Mouse (Mus musculus) adrenal gland, postnatal 14 days (tissue): ENCODE measurements around the gene Vgf. TPM values are rescaled to one million over a fixed set of nuclear protein-coding genes. Genes with fewer than 3 reads are reported as not detected.

Experiments used
- DNase-seq: peaks from one replicate; pipeline ENCODE4 v3.0.0; 2021; ENCODE audit warnings: mixed read lengths
- microRNA-seq, 2 experiments: library from miRNA; unstranded; fragments of <30 nt; microRNA quantifications; one replicate each; pipeline ENCODE4 v1.2.0; 2021
- total RNA-seq: library from RNA; stranded (reverse); gene quantifications from 2 replicates; pipeline ENCODE4 v1.2.3, GENCODE M21; 2021

Vgf gene
- total RNA-seq, 1 experiment from 2014 or later, result 11.9 TPM

DNA sequence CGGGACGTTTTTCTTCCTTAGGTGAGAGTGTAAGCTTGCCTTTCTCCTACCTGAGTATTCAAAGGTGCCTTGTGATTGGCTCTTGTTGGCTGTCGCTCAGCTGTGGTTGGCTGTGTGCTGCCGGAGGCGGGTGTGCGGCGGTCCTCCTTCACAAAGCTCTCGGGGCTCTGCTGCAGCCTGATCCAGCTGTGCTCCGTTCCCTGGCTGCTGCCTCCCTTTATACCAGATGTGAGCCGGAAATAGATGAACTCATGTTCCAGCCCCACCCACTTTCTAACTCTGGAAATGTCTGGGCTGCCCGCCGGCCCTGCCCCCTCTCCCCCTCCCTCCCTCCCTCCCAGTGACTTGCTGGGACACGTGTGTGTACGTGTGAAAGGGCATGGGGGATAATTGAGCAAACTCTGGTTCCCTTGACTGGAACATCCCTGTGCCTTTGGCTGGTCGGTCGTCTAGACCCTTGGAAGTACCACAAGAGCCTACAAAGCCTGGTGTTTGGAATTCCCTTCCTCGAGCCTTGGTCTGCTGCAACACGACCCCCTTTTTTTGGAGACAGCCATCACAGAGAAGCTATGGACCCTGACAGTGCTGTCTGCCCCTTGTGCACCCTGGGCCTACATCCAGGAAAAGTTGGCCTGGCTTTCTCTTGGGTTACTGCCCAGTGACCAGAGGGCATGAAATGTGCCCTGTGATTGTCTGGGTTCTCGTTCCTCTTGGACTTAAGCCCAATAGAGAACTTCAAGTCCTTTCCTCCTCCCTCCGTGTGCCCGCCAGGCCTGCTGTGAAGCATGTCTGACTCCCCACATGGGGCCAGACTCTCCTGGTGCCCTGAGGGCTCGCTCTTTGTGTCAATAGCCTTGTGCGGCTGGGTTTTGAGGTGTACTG is 46.1 kb downstream of the Vgf start, which contains the start of gene Serpine1:
Serpine1 (minus strand) TSS at position 190 of the 882 bp plus-strand sequence.
- peak; percentile 83 for DNase-seq

DNA sequence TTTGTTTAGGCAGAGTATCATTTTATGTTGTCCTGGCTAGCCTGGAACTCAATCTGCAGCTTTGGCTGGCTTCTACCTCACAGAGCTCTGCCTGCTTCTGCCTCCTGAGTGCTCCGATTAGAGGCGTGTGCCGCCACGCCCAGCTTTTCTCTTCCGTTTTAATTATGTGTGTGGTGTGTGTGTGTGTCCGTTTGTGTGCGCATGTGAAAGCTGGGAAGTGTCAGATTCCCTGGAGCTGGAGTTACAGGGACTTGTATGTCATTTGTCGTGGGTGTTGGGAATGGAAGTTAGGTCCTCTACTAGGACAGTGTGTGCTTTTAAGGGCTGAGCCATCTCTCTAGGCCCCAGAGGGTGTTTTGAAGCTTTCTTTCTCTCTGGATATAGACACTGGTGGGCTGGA is 46.9 kb downstream of the Vgf start:
- no peak for DNase-seq

DNA sequence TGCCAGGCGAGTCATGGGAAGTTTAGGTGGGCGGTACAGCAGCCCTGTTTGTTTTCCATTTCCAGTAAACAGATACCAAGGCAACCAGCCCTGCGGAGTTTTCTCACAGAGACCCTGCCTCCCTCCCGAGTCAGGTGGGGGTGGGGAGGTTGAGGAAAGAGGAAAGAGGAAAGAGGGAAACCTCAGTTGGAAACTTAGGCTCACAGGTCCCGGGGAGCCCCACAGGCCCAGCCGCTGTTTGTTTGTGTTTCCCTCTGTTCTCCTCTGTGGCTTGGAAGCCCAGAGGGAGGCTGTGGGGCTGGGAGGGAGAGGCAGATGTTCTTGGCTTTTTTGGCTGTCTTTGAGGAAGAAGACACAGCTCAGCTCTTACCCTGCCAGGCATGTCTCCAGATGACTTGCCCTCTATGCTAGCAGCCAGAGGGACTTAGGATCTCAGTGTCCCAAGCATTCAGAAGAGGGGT is 48.0 kb downstream of the Vgf start:
- no peak for DNase-seq

DNA sequence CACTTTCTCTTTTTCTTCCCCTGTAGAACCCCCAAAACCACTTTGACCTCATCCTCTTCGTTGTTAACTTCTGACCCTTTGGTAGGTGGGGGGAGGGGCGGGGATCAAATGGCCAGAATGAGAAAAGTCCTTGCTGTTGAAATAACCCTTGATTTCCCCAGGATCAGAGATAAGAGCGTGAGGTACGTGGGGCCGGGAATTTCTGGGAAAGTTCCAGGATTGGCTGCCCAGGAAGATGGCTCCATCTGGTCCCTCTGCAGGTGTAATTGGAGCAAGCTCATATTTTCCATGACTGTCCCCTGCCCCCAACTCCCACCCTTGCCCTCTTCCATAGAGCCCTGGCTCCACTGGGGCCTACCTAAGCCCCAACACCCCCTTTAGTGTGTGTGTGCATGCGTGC is 49.5 kb downstream of the Vgf start:
- no peak for DNase-seq

DNA sequence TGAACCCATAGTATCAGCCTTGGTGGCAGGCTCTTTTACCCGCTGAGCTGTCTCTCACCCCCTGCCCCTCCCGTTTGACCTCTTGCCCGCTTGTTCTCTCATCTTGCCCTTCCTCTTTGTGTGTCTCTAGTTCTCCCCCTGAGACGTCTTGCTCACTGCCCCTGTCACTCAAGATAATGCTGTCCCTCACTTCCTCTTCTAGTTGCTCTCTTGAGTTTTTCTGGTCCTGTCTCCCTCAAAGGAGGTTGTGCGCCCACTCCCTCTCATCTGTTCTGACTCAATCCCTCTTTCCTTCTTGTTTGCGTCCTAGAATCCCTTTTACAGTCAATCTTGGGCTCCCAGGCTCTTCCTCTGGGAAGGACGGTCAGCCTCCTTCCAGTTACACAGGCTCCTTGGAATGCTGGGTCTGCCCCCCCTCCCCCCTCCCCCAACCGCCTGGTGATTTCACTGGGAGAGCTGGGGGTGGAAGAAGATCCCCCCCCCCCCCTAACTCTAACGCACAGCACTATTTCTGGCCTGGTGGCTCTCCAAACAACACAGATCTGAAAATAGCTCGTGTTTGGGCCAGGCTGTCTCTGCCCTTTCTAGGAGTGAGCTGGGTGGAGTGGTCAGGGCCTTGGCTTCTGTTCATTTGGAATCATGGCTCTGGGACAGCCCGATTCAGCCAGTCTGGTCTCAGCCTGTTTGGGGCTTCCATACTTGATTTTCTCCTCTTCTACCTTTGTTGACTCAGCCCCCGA is 50.2 kb downstream of the Vgf start:
- DNase-seq, result peak; percentile 14

DNA sequence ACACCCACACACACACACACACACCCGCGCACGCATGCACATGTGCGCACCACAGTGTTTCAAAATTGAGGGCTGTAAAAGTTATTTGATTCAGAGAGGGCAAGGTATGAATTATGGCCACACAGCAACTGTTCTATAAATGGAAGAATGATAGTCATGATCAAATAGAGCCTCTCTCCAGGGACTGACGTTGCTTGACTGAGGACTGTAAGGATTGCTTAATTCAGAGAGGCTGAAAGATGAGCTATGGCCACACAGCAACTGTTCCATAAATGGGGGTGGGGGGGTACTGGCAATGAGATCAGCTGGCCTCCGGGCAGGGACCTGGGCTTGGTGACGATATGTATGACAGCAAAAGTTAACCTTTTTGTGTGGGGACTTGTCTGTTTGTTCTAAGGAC is 51.0 kb downstream of the Vgf start:
- no peak for DNase-seq

DNA sequence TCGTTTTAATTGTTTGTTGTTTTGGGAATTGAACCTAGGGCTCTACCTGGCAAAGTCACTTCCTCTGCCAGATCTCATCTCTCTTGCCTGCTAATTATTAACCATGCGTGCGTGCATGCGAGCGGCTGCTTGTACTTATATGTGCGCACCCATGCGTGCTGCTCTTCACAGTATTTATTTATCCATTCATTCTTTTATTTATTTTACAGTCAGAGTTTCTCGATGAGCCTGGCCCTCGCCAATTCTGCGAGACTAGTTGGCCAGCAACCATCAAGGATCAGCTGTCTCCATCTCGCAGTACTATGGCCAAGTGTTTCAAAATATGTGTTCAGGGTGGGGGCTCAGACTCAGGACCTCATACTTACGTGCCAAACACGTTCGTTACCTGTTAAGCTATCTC is 51.8 kb downstream of the Vgf start:
- no peak for DNase-seq

DNA sequence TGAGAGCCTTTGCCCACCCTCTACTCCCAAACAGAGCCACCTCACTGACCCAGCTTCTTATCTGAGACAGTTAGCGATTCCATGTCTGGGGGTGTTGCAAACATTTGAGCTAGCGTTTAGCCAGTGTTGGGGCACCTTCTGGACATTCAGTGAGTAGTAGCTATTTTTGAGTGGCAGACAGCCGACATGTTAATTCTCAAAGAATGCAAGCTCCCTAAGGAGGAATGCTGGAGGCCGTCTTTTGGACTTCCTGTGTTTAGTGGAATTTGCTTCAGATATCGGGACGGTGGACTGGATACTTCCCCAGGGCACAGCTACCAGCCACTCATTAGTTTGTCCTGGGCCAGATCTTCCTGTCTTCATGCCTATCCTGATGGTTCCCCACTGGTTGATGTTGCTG is 52.4 kb downstream of the Vgf start:
- DNase-seq, result no peak

DNA sequence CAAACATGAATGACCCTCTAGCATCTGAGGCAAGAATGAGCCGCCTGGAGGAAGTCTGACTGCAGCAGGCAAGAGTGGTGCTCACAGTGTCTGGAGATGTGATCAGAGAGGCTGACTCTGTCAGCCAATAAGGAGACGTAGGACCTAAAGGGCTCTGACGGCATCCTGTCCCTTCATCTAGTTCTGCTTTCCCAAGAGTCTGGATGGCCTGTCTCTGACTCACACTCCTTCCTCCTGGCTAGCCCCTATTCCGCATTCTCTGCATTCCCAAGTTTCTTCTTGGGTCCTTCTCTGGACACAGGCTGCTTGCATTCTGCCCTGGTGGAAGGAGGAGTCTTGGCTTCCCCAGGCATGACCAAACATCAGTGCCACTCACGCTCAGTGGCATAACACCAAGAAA is 53.7 kb downstream of the Vgf start:
- peak; percentile 25 for DNase-seq

Small RNAs within 50 kb of the gene (microRNA-seq; reads per million reads assigned to microRNA genes)
- gene Mir702, result 20.0 to 35.8 reads per million in 2 experiments

Other genes with a start within 250 kb of the Vgf start
- gene Col26a1, start 143.2 kb upstream of the Vgf start, total RNA-seq, result 3.3 and 5.6 TPM in 2 replicates
- gene Ift22, start 118.2 kb upstream of the Vgf start, total RNA-seq, result 24.9 and 26.4 TPM in 2 replicates
- gene Fis1, start 73.1 kb upstream of the Vgf start, total RNA-seq, result 136 TPM in 2 replicates
- 13.5 and 14.7 TPM in 2 replicates for gene Cldn15, start 59.8 kb upstream of the Vgf start, total RNA-seq
- 54.9 and 57.8 TPM in 2 replicates for gene Plod3, start 39.4 kb upstream of the Vgf start, total RNA-seq
- 64.8 and 72.1 TPM in 2 replicates for gene Znhit1, start 38.4 kb upstream of the Vgf start, total RNA-seq
- 88.6 and 92.6 TPM in 2 replicates for gene Ap1s1, start 19.7 kb downstream of the Vgf start, total RNA-seq
- 2.0 and 2.6 TPM in 2 replicates for gene Serpine1, start 45.9 kb downstream of the Vgf start, total RNA-seq
- 38.1 and 39.8 TPM in 2 replicates for gene Trim56, start 89.8 kb downstream of the Vgf start, total RNA-seq
- not detected in 2 replicates for gene Muc3, start 122.9 kb downstream of the Vgf start, total RNA-seq
- gene Muc3a, start 186.0 kb downstream of the Vgf start, total RNA-seq, result 0.19 and 0.98 TPM in 2 replicates